Mouse (Mus musculus): ENCODE measurements around the gene Sox5. TPM values are rescaled to one million over a fixed set of nuclear protein-coding genes. Genes with fewer than 3 reads are reported as not detected.

The Sox5 gene
- polyA plus RNA-seq, 1 experiment: 2.8 TPM

- TF ChIP-seq CTCF (IDR thresholded peaks at IDR 0.05; ENCODE audit: borderline replicate concordance, insufficient read depth, low read length) (no peak), POLR2A (IDR thresholded peaks at IDR 0.05; ENCODE audit: low read depth, low read length) (no peak)
- Histone ChIP-seq H3K4me1 (ENCODE audit: control insufficient read depth, insufficient read depth, low read length) (no peaks in the 10 kb centered on the region), H3K4me3 (ENCODE audit: insufficient read depth, low read length) (no peak overlapping the region), H3K27ac (ENCODE audit: insufficient read depth, low read length) (no peak overlapping the region)
These were observed 50.4 kb downstream of the Sox5 start for GRCm38 (mm10) chr6:144731251-144731970.

GRCm38 (mm10) chr6:144723530-144724144, 58.1 kb downstream of the Sox5 start:
- H3K4me3 ChIP-seq (ENCODE audit: insufficient read depth, low read length): no peak overlapping the region
- TF ChIP-seq POLR2A (IDR thresholded peaks at IDR 0.05; ENCODE audit: low read depth, low read length) (no peak), CTCF (IDR thresholded peaks at IDR 0.05; ENCODE audit: borderline replicate concordance, insufficient read depth, low read length) (no peak)
- H3K27ac ChIP-seq (ENCODE audit: insufficient read depth, low read length): no peak overlapping the region
- H3K4me1 ChIP-seq (ENCODE audit: control insufficient read depth, insufficient read depth, low read length): no peaks in the 10 kb centered on the region

- no peak overlapping the region for H3K27ac ChIP-seq (ENCODE audit: insufficient read depth, low read length)
- no peaks in the 10 kb centered on the region for H3K4me1 ChIP-seq (ENCODE audit: control insufficient read depth, insufficient read depth, low read length)
- H3K4me3 ChIP-seq (ENCODE audit: insufficient read depth, low read length): no peak overlapping the region
- TF ChIP-seq CTCF (IDR thresholded peaks at IDR 0.05; ENCODE audit: borderline replicate concordance, insufficient read depth, low read length): no peak
- TF ChIP-seq POLR2A (IDR thresholded peaks at IDR 0.05; ENCODE audit: low read depth, low read length): no peak
These were observed 58.8 kb downstream of the Sox5 start for GRCm38 (mm10) chr6:144723024-144723423.

GRCm38 (mm10) chr6:144720846-144721245, 60.9 kb downstream of the Sox5 start:
- Histone ChIP-seq H3K4me1 (ENCODE audit: control insufficient read depth, insufficient read depth, low read length) (no peaks in the 10 kb centered on the region), H3K27ac (ENCODE audit: insufficient read depth, low read length) (no peak overlapping the region), H3K4me3 (ENCODE audit: insufficient read depth, low read length) (no peak overlapping the region)
- TF ChIP-seq POLR2A (IDR thresholded peaks at IDR 0.05; ENCODE audit: low read depth, low read length) (no peak), CTCF (IDR thresholded peaks at IDR 0.05; ENCODE audit: borderline replicate concordance, insufficient read depth, low read length) (no peak)

- Histone ChIP-seq H3K4me3 (ENCODE audit: insufficient read depth, low read length) (no peak overlapping the region), H3K4me1 (ENCODE audit: control insufficient read depth, insufficient read depth, low read length) (no peaks in the 10 kb centered on the region; the same call in 1 of the 2 replicates), H3K27ac (ENCODE audit: insufficient read depth, low read length) (no peak overlapping the region)
- TF ChIP-seq POLR2A (IDR thresholded peaks at IDR 0.05; ENCODE audit: low read depth, low read length) (no peak), CTCF (IDR thresholded peaks at IDR 0.05; ENCODE audit: borderline replicate concordance, insufficient read depth, low read length) (no peak)
These were observed 65.4 kb downstream of the Sox5 start for GRCm38 (mm10) chr6:144716376-144716775.

DNA sequence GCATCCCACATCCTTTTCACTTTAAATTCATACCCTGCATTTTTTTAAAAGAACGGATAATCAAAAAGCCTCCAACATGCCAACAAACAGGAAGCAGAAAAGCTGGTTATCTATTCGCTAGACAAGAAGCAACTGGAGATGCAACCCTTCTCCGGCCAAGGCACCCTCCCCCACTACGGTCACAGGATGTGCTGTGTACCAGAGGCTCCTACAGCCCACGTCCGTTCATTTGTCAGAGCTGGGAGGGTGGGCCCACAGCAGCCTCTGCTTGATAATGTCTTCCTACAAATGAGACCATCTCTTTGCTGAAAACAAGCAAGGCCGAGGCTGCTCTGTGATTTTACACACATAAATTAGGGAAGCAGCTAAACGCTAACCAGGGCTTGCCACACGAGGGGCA, 69.9 kb downstream of the Sox5 start:
- TF ChIP-seq POLR2A (IDR thresholded peaks at IDR 0.05; ENCODE audit: low read depth, low read length): no peak
- no peak for TF ChIP-seq CTCF (IDR thresholded peaks at IDR 0.05; ENCODE audit: borderline replicate concordance, insufficient read depth, low read length)
- H3K4me1 ChIP-seq (ENCODE audit: control insufficient read depth, insufficient read depth, low read length): peaks cover 4% of the 10 kb centered on the region; the same call in 1 of the 2 replicates
- no peak overlapping the region for H3K27ac ChIP-seq (ENCODE audit: insufficient read depth, low read length)
- H3K4me3 ChIP-seq (ENCODE audit: insufficient read depth, low read length): no peak overlapping the region

DNA sequence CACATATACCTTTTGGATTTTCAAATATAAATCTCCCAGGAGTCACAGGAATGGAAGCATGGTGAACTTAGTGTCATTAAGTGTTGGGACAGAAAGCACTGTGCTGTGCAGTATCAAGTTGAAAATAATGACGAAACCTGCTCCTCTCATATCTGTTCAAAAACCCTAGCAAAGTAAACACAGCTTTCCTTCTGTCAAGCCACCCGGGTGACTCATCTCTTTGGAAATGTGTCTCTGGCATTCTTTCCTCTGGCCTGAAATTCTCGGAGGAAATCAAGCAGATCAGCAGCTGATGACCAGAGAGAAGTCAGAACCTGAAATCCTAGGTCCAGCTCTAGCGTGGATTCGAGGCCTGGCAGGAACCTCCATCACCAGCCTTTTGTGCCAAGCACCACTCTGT, 71.0 kb downstream of the Sox5 start:
- Histone ChIP-seq H3K4me3 (ENCODE audit: insufficient read depth, low read length) (no peak overlapping the region), H3K4me1 (ENCODE audit: control insufficient read depth, insufficient read depth, low read length) (peaks cover 4% of the 10 kb centered on the region; the same call in 1 of the 2 replicates), H3K27ac (ENCODE audit: insufficient read depth, low read length) (no peak overlapping the region)
- TF ChIP-seq CTCF (IDR thresholded peaks at IDR 0.05; ENCODE audit: borderline replicate concordance, insufficient read depth, low read length) (no peak), POLR2A (IDR thresholded peaks at IDR 0.05; ENCODE audit: low read depth, low read length) (no peak)

DNA sequence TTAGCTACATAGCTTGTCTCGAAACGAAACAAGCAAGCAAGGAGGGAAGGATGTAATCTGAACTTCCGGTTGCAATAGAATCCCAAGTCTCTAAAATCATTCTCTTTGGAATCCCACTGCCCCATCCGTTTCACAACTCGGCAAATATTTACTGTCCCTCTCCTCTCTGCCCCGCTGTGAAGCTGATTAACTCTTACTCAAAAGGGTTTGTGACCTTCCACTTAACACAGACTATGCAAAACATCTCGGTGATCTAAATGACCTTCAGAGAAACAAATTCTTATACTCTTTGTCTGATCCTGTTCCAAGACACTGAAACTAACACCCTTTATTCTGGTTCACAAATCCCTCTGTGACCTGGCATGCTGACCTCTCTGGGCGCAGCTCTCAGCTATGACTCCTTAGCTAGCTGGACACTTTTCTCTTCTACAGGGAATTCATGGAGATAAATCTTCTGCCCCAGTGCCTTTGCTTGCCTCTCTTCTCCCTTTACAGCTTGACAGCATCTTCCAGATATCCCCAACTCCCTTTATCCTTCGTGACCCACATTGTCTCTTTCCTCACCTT, 72.1 kb downstream of the Sox5 start:
- H3K4me1 ChIP-seq (ENCODE audit: control insufficient read depth, insufficient read depth, low read length): peaks cover 4% of the 10 kb centered on the region; the same call in 1 of the 2 replicates
- no peak for TF ChIP-seq CTCF (IDR thresholded peaks at IDR 0.05; ENCODE audit: borderline replicate concordance, insufficient read depth, low read length)
- no peak for TF ChIP-seq POLR2A (IDR thresholded peaks at IDR 0.05; ENCODE audit: low read depth, low read length)
- H3K27ac ChIP-seq (ENCODE audit: insufficient read depth, low read length): no peak overlapping the region
- no peak overlapping the region for H3K4me3 ChIP-seq (ENCODE audit: insufficient read depth, low read length)

DNA sequence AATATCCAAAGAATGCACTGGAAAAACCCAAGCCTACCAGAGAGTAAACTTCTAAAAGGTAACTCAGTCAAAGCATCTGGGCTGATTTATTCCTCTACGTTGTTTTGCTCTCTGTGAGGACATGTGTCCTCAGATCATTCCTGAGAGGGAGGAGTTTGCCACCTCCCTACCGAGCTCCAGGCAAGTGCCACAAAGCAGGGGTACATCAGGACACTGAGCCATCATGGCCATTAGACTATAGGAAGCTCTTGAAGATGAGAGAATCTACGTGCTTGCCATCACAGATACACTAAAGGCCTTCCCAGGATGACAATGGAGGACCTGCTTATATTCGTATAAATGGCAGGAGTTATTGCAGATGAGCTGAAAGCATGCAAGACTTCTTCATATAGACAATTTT, 73.4 kb downstream of the Sox5 start:
- no peak overlapping the region for H3K4me3 ChIP-seq (ENCODE audit: insufficient read depth, low read length)
- TF ChIP-seq POLR2A (IDR thresholded peaks at IDR 0.05; ENCODE audit: low read depth, low read length): no peak
- no peak for TF ChIP-seq CTCF (IDR thresholded peaks at IDR 0.05; ENCODE audit: borderline replicate concordance, insufficient read depth, low read length)
- peaks cover 4% of the 10 kb centered on the region; the same call in 1 of the 2 replicates for H3K4me1 ChIP-seq (ENCODE audit: control insufficient read depth, insufficient read depth, low read length)
- no peak overlapping the region for H3K27ac ChIP-seq (ENCODE audit: insufficient read depth, low read length)

GRCm38 (mm10) chr6:144707976-144708375, 73.8 kb downstream of the Sox5 start:
- Histone ChIP-seq H3K27ac (ENCODE audit: insufficient read depth, low read length) (no peak overlapping the region), H3K4me3 (ENCODE audit: insufficient read depth, low read length) (no peak overlapping the region), H3K4me1 (ENCODE audit: control insufficient read depth, insufficient read depth, low read length) (peaks cover 4% of the 10 kb centered on the region; the same call in 1 of the 2 replicates)
- TF ChIP-seq POLR2A (IDR thresholded peaks at IDR 0.05; ENCODE audit: low read depth, low read length): no peak
- TF ChIP-seq CTCF (IDR thresholded peaks at IDR 0.05; ENCODE audit: borderline replicate concordance, insufficient read depth, low read length): no peak

Measured in embryonic fibroblast, embryonic 13.5 days (primary cell).